Mouse (Mus musculus) cerebellum, adult 2 months (tissue): ENCODE measurements around the gene Car10.

Experiments
- CTCF ChIP-seq: fragments of 200-500 bp; IDR thresholded peaks from 2 replicates; pipeline ENCODE4 v1.5.1; 2011; ENCODE audit warnings: low read depth, mild to moderate bottlenecking, control low read depth, low read length, moderate library complexity, borderline replicate concordance; ENCODE audit not compliant: insufficient read depth
- POLR2A ChIP-seq: fragments of 200-500 bp; IDR thresholded peaks from 2 replicates; pipeline ENCODE4 v1.6.1; 2011; ENCODE audit warnings: low read length, control low read depth, borderline replicate concordance; ENCODE audit not compliant: insufficient read depth

GRCm38 (mm10) chr11:93607111-93607510 is 509.3 kb downstream of the Car10 start:
- TF ChIP-seq CTCF (no peak), POLR2A (no peak)
